Mouse (Mus musculus) right cerebral cortex, adult 2 months (tissue): ENCODE results near the gene Top2a.
A peak's percentile ranks its signal among the peaks of the same experiment; 100 is the strongest.

Source experiments
- DNase-seq, 2 experiments: peaks; one replicate each; pipeline ENCODE4 v3.0.0; 2021 to 2022; ENCODE audit warnings: low spot score in 2 of 2

Gene Top2a

DNA sequence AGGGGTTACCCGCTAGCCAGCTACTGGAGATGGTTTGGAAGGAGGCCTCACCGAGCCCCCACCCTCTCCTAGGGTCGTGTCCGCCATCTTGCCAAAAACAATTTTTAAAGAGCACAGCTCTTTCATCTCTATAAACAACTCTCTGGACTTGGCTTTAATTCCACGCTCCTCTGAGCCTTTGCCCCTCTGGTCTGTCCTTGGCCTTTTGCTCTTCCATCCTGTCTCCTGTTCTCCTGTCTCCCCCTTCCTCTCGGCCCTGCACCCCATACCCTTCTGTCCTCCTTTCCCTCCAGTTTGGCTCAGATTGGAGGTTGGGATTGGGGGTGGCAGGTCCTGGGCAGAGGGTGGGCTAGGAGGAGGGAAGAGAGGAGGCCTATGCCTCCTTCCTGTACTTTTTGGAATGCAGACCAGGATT, 59.8 kb downstream of the Top2a start:
- no peak for DNase-seq

DNA sequence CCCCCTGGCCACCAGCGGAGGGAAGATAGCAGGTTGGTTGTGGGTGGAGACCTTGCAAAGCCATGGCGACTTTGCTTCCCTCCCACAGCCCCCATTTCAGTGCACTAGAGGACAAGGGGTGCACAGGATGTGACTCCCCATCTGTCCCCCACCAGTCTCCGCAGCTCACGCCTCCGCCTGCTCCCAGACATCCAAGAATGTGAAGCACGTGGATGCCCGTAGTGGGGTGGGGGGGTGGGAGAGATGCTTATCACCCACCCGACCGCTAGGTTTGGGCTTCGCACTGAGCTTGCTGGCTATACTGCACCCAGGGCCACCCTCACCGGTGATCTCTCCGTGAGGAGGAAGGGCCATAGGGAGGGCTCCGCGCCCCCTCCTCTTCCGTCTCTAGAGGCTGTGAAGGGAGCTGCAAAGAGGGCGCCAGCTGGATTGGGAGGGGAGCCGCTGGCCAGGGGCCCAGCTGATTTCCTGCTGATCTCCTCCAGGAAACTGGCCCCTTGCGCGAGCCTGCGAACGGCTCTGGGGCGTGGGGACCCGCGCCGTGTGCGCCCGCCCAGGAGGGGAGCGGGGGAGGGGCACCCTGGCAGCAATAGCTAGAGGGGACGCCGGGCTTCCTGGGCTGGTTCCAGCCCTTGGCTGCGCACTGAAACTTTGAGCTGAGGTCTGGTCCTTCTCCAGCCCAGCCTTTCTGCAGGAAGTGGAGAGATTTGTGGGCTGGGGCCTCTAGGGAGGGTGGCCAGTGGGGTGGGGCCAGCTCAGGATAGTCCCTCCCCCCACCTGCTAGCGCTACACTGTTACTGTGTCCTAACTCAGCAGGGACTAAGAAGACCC, 60.6 kb downstream of the Top2a start:
- DNase-seq: no peak

DNA sequence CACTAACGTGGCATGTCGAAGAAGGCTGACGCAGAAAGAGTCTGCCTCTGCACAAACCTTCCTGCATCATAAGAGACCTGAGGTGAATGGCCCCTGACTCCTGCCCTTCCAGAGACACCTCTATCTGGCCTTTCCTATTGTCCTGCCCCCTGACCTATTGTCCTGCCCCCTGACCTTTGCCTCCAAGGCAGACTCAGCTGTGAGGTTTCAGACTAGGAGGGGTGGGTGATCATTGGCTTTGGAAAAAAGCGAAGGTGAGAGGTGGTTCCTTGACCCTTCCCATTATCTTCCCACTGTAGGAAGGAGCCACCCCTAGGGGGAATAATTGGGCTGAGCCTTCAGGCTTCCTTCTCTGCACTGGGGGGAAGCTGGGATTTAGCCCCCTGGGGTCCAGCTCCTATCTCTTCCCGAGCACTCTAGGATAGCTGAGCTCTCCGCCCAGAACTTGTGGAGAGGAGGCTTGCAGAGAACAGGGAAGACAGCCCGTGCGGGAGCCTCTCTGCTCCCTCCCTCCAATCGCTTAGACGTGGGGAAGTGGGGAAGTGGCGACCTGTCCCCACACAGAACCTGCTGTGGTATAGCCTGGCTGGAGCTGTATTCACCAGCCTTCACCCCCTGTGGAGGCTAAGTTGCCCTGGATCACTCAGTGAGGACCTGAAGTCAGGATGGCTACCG, 61.4 kb downstream of the Top2a start:
- no peak for DNase-seq

DNA sequence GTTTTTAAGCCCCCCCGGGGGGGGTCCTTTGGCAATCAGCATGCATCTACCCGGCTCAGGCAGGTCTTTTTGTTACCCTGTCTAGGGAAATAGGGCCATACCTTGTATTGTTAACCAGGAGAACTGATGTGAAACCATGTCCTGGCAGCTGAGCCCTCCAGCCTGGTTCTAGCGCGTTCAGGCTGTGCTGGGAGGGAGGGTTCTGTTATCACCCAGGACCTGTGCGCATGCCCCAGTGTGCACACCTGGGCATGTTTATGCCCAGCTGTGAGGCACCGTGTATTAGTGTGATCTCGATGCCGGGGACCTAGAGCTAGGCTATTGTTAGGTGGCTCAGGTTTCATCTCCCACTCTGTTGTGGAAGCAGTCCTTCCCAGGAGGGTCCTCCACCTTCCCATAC, 62.2 kb downstream of the Top2a start:
- no peak for DNase-seq

DNA sequence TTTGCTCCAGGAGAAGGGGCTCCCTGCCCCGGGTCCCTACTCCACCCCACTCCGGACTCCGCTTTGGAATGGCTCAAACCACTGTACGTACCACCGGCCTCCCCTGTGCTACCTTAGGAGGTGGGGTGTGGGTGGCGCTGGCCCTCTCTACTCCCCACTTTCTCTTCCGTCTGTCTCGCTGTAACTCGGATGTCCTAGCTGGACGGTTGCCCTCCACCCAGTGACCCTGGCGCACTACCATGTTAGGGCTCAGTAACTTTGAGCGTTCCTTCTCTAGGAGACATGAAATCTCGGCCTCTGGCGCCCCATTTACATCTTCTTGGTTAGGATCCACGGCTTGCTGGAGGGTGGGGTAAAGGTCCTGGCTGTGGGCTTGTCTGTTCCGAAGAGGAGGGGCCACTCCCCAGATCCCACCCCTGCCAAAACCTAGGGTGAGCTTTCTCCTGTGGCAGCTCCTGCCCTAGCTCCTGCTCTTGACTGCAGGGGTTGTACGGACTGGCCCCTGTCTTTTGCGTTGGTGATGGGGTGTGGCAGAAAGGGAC, 62.9 kb downstream of the Top2a start:
- no peak for DNase-seq

DNA sequence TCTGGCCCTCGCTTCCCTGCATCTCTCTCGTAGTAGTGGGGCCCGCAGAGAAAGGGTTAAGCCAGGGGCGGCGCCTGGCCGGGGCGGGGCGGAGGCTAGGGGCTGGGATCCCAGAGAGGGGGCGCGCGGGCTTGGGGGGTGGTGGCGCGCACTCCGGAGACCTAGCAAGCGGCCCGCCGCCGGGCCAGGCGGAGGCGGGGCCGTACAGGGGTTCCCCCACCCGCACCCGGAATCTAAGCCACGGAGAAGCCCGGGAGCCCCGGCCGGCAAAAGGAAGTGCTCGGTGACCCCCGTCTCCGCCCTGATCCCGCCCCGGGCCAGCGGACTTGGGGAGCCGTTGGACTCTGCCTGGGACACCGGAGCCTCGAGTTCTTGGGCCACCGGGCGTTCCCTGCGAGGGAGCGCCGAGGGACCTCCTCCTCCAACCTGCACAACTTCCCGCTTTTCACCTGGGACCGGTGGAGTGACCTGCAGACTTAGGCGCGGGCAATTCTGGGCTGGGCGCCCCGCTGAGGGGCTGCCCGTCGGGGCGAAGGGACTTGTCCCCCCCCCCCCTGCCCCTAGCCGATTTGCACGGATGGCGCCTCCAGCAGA, 63.6 kb downstream of the Top2a start:
- no peak for DNase-seq

DNA sequence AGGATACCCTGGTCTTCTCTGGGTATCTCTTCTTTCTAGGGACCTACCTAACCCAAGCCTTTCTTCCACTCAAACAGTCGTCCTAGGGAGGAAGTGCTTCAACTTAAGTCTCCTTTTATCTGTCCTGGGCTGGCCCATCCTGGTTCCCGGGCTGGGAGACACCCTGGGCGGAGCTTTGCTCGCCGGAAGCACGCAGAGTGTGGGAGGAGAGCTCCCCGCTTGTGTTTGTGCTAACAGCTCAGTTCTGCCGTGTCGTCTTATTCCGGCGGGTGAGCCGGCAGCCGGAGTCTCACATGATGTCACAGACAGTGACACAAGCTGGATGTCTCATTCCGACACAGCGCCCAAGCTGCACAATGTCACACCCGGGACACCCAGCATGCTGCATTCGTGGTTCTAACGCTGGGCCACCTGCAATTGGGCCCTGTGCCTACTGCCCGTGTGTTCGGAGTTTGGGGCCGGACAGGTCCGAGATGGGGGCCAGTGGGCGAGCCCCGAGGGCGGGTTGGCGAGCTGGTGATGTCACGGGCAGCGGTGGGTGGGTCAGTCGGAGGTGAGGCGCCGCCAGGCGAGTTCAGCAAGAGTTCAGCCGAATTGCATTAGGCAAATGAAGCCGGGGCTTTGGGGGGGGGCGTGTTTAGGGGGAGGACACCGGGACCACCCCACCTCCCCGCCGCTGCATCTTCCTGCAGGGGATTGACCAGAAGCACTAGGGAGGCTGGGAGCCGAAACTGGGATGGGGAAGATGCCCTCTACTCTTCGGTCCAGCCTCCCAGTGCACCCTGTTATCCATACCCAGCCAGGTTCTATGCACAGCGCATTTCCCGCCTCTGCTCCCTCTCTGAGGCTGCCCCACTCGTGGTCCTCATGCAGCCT, 64.3 kb downstream of the Top2a start:
- peak; percentile 73 for DNase-seq

DNA sequence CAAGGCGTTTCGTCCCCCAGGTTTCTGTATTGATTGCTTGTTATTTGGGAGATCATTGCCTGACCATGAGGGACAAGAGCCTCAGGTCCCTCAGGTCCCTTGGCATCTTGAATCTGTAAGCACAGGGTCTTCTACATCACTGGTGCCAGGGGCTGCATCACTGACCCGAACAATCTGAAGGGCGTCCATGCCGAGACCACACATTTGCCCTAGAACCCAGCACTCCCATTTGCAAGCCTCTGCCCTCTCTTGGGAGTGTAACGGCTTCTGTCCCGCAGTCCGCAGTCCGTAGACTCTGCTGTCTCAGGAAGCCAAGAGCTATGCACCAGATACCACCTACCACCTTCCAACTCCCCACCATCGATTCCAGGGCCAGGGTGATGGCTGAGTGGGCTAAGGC, 67.6 kb downstream of the Top2a start:
- no peak for DNase-seq

DNA sequence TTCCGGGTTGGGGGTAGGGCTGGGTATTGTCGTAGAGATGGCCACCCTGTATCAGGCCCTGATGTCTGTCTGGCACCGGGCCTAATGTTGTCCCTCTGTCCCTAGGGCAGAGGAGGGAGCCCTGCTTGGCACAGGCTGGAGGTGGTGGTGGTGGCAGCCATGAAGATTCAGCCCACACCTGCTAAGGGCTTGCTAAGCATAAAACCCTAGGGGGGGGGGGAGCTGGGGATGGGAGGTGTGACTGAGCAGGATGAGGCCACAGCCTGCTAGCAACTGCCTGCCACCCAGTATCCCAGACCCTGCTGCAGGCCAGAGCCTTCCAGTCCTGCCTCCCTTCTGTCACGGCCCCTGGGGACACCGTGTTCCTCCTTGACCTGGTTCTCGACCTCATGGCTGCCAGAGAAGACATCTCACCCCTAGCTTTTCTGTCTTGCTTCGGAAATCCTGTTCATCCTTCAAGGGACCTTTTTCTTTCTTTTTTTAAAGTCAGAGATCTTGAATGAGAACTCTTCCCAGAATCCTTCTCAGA, 68.2 kb downstream of the Top2a start:
- no peak for DNase-seq

DNA sequence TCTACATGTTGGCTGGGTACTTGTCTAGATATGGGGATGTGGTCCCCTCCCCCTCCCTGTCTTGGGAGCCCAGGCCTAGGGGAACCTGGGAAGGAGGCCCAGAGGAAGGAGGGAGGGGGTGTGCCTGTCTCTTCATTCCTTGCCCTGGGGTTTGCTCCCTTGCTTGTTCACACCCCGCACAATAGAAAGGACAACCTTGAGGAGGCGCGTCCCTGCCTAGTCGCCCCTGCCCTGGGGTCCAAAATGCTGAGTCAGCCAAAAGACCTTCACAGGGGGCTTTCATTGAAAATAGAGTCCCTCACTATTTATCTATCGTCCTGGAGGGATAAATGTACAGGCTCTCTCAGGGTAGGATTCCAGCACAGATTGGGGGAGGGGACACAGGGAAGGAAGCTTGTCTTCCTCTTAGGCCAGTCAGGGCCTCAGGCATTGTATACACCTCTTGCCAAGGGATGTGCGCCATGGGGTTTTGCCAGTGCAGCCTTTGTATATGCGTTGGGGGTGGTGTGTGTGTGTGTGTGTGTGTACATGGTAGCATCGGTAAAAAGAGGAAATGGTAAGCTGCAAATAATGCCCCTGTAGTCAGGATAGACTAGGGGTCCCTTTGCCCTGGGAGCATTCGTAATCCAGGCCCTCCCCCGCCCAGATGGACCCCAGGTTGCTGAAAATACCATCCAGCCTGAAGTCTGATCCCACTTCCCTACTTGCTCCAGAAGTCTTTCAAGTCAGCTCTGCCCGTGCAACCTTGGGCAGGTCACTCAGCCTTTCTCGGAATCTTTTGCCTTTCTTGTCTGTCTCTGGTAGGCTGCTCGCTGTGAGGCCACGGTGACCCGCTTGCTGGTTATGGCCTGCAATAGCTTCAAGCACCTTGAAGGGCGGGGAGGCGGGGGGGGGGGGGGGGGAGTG, 68.9 kb downstream of the Top2a start:
- DNase-seq: no peak

DNA sequence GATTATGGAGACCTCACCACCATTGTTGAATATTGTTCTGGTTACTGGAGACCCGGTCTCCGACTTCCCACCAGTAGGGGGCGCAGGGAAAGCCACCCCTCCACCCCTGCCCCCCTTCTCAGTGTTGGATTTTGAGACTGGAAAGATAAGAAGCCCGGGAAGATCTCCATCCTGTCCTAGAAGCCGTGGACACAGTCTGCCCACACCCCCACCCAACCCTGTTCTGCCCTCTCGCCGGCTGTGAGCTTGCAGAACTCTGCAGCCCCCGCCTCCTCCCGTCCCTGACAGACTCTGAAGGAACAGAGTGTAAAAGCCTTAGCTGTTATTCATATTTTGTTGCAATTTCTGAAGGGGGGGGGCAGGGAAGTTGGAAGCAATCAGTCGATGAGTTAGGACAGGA, 69.6 kb downstream of the Top2a start:
- peak; percentile 62 to 68 for DNase-seq

DNA sequence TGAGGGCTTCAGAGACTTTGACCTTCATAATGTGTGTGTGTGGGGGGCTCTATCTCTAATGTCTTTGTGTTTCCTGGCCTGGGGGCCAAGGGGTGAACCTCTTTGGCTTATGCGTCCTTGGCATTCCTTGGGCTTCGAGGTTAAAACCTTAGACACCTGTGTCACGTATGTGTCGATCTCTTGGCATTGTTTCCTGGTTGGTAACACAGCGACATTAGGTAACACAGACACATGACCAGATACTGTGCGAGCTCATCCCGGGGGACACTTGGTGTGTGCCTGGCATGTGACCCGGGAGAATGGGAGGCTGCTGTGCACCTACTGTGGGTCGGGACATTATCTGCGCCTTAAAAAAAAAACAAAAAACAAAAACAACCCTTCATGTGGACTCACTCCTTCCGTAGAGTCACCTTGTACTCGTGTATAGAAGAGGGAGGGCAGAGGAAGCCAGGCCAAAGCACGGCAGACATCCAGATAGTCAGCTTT, 70.1 kb downstream of the Top2a start:
- DNase-seq: no peak

DNA sequence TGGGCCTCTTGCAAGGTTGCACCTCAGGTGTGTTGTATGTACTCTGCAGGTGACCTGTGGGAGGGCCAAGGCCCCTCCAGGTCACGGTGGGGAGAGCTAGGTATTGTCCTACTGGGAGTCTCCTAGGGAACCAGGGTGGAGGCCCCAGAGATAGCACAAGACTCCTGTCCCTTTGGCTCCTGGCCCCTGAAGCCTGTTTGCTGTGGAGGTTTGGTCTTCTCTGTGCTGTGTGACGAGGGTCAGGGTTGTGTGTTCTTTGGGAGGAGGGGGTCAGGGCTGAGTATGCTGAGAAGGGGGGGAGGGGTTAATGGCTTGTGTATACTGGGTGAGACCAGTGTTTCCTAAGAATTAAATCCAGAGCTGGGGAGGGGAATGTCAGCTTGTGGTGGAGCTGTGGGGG, 70.6 kb downstream of the Top2a start:
- DNase-seq: no peak

DNA sequence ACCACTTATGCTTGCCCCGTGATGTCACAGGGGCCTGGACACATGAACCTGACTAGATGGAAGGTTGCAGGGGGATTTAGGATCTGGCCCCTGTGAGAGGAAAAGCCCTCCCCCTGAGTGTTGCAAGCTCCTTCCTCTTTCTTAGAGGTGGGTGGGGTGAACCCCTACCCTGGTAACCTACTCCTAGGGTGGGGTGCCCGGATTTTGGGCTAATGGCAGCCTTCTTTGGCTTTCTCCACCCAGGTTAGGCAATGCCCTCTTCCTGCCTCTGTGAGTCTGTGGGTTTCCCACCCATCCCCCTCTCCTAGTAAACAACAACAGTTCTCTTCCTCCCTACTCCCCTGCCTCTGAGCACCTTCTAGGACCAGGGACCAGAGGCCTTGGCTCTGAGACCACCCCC, 71.3 kb downstream of the Top2a start:
- DNase-seq: no peak

DNA sequence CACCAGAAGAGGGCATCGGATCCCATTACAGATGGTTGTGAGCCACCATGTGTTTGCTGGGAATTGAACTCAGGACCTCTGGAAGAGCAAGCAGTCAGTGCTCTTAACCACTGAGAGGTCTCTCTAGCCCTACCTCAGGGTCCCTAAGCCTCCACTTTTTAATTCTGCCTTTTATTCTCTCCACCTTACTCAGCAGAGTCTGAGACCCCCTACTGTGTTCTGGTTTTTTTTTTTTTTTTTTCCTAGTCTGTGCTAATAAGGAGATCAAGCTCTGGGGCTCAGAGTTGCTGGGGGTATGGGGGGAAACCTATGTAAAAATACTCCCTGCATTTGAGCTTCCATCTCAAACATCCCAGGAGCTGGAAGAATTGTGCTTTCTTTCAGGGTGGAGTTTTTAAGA, 71.9 kb downstream of the Top2a start:
- DNase-seq: no peak

DNA sequence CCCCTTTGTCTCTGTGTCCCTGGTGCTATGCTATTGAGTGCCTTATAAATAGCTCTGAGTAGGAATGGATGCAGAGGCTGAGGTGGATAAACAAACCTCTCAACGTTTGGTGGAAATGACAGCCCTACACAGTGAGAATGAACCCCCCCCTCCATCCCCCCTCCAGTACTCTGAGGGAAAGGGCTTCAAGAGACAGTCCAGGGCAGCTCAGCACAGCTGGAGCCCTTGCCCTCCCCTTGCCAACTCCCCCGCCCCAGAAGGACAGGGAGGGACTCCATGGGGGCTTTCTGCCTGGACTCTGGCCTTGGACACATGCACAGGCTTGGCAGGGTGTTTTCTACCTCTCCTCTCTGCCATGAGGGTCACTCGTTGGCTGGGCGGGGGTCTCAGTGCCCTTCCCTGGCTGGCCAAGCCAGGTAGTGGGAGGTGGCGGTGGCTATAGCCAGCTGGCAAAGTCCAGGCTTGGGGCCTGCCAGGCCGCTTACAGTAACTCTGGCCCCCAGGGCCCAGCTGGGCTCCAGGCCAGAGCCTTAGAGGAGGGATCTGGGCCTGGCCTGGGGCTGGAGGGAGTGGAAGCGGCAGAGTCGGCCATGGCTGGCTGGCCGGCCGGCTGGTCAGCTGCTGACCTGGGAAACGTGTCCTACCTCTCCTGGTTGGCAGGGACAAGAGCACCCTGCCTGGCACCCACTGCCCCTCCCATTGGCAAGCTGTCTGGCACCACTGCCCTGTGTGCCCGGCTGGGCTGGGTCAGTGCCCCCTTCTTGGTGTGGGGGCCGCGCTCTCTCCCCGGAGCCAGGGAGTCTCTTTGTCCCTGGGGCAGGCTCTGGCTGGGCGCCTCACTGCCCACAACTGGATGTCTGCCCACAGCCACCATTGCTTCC, 72.7 kb downstream of the Top2a start:
- DNase-seq: no peak

DNA sequence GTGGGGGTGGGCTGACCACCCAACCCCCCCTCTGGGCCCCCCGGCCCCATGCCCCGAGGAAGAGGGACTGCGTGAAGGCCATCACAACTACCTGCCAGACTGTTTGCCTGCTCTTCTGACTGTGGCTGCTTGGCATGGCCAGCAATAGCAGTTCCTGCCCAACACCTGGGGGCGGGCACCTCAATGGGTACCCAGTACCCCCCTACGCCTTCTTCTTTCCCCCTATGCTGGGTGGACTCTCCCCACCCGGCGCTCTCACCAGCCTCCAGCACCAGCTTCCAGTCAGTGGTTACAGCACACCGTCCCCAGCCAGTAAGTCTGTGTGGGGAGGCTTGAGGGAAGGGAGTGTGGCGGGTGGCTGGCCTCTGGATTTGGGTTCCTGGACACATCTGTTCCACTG, 73.5 kb downstream of the Top2a start:
- no peak for DNase-seq

DNA sequence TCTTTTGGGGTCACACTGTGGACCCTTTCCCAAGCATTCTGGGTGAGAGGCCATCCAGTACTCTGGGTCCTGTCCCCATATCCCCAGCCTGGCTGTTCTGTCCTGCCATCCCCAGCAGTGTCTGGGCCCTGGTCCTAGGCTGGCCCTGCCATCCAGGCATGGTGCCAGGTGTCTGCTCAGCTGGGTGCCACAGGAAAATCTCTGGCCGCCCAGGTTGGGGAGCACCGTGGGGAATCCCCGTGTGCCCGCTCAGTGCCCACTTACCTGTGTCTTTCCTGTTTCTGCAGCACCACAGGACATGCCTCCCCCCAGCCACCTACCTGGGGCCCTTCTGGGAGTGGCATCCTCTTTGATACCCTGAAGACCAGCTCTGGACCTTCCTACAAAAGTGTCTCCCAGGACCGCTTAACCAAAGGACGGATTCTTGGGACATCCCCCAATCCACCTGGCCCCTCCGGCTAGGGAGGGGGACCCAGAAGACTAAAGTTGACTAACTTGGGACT, 74.0 kb downstream of the Top2a start:
- DNase-seq: no peak
